Mouse (Mus musculus): ENCODE results near the gene Gpr1.

Gpr1 gene

GRCm38 (mm10) chr1:63137971-63138370 lies 76.4 kb downstream of the Gpr1 start:
- Histone ChIP-seq H3K4me1 (replicated peaks; ENCODE audit: low read depth, low read length) (peaks cover 91% of the 10 kb centered on the region), H3K36me3 (ENCODE audit: insufficient read depth, low read length) (peaks cover 20% of the 10 kb centered on the region), H3K4me3 (replicated peaks; ENCODE audit: low read length) (0 out of 2 replicates have a peak overlapping the region, but pooled peaks have one; percentile 72), H3K27me3 (ENCODE audit: insufficient read depth, low read length) (no peaks in the 10 kb centered on the region), H3K9me3 (ENCODE audit: low read length) (no peaks in the 10 kb centered on the region)
- TF ChIP-seq NANOG (IDR thresholded peaks at IDR 0.05; ENCODE audit: borderline replicate concordance, low read length) (peak; percentile 21; the same call in 1 of the 2 replicates), POU5F1 (IDR thresholded peaks at IDR 0.05; ENCODE audit: borderline replicate concordance, low read length) (no peak; the same call in 1 of the 2 replicates)

GRCm38 (mm10) chr1:63134530-63134929 lies 79.8 kb downstream of the Gpr1 start:
- Histone ChIP-seq H3K4me3 (replicated peaks; ENCODE audit: low read length) (no peak overlapping the region), H3K36me3 (ENCODE audit: insufficient read depth, low read length) (no peaks in the 10 kb centered on the region), H3K27me3 (ENCODE audit: insufficient read depth, low read length) (no peaks in the 10 kb centered on the region), H3K4me1 (replicated peaks; ENCODE audit: low read depth, low read length) (peaks cover 93% of the 10 kb centered on the region), H3K9me3 (ENCODE audit: low read length) (no peaks in the 10 kb centered on the region)
- TF ChIP-seq POU5F1 (IDR thresholded peaks at IDR 0.05; ENCODE audit: borderline replicate concordance, low read length) (no peak), NANOG (IDR thresholded peaks at IDR 0.05; ENCODE audit: borderline replicate concordance, low read length) (no peak), CTCF (conservative IDR thresholded peaks at IDR 0.05; ENCODE audit: low read length) (no peak)

Measured in E14TG2a.4 (cell line).